Mouse (Mus musculus): Measurements from ENCODE around the gene Spc25.

The Spc25 gene

DNA sequence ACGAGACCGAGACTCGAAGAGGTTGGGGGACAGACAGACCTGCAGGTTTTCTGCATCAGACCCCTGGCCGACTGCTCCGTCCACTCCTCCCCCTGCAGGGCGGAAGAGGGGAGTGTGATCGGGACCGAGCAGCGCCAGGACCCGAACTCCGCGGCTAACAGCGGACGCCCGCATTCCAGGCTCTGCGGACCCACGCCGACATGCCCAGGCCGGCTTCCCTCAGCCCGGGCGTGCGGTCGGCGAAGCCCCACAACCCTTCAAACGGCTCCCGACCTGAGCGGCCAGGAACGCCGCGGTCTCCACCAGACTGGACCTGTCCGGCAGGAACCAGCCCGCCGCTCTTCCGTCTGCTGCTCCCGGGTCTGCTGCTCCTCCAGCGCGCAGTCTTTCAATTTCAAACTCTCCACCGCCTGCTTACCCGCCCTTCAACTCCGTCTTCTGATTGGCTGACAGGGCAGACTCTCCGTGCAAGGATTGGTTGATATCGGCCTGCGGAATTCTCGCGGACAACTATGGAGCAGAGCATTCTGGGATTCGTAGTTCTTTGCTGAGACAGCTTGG, at the start of gene Spc25:
TSS of gene Spc25 (minus strand) at position 404 of the 561 bp plus-strand sequence.
- DNase-seq (ENCODE audit: low spot score), result peak; percentile 97

DNA sequence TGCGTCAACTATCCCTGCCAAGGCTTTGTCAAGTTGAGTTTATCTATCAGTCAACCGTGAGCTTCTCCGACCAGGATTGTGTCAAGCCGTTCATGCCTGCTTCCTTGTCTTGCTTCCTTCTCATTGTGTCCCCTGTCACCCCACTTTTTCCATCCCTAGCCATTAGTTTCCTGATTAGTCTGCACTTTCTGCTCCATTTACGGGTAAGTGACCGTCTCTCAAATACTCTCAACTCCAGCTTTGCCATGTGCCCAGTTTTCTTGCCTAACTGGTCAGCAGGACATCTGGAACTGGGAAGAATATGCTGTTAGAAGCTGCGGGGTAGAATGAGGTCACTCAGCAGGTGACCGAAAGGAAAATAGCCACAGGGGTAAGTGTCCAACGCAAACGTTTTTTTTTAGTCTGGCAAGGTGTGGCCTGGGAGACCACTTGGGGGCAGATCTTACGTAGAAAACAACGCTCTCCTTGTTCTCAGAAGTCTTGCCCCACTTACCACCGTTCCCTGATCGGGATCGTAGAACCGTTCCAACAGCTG, 42.3 kb upstream of the Spc25 start:
- DNase-seq (ENCODE audit: low spot score), result no peak

DNA sequence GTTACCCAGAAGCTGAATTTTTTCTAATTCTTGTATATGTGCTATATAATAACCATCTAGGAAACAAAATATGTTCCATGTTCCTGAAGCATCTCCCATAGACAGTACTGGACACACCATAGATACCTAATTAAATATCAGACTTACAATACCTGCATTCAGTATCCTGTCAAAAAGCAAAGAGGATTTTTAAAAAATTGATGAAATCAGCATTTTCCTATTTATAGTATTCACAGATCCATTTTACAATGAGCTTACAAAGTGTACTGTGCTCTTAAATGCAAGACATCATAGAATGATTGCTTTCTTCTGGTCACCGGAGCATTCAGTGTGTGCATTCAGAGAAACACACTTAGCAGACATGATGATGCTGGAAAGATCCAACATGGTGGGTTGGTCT, 41.1 kb upstream of the Spc25 start:
- DNase-seq (ENCODE audit: low spot score), result no peak

DNA sequence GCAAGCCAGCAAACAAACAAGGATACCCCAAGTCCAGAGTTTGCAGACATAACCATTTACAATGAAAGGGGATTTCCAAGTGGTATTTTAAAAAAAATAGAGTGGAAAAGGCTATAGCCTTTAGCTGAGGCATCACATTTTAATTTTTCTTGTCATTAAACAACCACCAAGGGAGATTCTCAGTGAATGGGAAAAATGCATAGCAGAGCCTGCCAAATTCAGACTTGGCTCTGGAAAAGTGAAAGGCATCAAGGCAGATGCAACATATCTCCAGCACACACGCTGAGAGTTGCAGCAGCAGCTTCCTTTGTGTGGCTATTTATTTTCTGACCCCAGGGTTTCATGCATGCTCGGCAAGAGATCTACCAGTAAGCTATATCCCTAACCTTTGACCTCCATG, 38.9 kb upstream of the Spc25 start:
- peak; percentile 12 for DNase-seq (ENCODE audit: low spot score)

DNA sequence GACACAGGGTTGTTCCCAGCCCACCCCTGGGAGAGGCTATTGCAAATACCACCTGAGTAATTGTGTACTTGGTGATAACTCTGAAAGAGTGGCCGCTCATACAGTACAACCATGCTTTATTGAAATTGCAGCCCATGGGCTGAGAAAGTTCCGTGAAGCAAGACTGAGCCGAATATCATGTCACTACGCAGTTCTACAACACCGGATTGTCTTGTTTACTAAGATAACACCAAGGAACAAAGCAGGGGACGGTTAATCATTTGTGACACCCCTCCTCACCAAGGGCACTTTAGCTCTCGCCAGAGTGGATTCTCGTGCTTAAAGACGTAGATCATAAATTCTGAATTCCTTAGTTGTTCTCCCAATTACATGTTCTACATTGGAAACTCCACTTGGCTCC, 33.3 kb upstream of the Spc25 start:
- DNase-seq (ENCODE audit: low spot score), result no peak

DNA sequence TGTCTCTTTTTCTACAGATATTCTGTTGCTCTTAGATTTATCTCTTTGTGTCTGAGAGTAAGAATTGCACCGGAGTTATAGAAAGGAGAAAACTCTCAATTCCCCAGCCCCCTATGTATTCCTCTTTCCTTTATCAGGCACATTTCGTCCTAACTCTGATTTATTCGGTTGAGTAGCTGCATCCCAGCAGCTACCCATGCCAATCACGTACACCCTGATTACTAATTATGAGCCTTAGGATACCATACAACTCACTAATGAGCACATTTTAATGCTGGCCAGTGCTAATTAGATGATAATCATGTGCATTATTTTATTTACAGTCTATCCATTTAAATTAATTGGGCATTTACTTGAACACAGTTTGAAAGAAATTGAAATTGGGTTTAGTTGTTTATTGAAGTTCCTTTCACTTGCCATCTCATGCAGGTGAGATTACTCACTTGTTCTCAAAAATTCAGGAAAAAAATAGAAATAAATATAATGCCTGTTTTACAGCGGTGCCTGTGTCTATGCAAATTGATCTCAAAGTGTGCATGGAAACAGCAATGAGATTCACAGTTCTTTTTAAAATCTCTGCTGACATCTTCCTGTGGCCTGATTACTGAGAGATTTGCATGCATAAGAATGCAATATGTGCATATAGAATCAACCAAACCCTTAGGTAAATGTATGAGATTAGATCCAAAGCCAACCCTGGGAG, 29.1 kb upstream of the Spc25 start:
- DNase-seq (ENCODE audit: low spot score), result no peak

DNA sequence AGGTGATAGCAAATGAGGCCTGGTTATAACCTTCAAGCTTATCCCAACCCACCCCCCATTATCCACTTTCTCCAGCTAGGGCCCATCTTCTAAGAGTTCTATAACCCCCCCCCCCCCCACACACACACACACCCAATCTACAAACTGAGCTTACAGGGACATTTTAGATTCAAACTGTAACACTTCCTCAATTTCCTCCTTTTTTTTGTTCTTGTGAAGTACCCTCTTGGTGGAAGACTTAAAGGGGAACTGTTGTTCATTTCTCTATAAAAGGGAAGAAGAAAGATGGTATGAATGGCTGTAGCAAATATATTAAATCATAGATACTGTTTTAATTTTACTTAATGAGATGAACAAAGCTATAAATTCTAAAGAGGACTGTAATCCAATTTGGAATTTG, 26.1 kb upstream of the Spc25 start:
- DNase-seq (ENCODE audit: low spot score), result no peak

DNA sequence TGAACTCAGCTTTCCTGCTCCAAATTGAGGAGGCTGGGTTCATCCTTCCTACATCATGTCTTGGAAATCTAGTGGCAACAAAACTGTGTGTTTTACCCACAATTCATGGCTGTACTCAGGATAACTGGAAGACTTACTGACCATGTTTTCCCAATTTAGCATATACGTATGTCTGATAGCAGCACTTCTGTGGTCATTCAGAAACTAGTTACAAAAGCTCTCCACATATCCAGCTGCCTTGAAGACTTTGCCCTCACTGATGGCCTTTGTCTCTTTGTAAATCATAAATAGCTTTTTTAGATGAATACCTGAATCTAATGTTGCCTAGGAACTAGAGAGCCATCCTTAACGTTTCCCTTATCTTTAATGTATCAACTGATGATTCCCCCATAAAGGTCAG, 24.1 kb upstream of the Spc25 start:
- DNase-seq (ENCODE audit: low spot score), result no peak

DNA sequence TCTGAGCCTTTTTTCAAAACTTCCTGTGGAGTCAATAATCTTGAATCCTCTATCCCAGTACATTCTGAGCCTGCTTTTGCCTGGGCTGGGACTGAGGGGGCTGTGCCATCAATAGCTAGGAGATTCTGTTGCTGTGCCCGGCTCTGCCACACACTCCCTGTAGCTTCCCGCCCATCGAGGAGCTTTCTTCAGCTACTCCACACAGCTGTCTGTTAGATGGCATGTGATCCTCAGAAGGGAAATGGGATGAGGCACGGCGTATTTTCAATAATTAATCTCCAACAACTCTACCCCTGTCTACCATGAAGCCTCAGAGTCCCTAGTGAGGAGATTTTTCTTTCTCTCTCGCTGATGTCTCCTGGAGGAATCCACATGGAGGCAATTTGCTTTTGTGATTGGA, 22.6 kb upstream of the Spc25 start:
- no peak for DNase-seq (ENCODE audit: low spot score)

DNA sequence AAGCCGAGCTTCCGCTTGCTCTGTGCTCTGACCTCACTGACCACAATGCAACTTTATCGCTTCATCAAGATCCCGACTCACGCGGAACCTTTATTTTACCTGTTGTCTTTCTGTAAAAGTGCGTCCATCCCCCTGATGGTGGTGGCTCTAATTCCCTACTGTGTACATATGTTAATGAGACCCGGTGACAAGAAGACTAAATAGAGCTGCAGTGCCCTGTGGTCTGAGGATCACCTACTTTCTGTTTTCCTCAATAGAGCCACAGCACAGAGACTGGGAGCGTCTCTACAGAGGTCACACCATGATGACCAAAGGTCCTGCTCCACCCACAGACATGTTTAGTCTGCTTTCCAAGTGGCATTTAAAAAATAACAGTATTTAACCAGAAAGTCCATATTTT, 20.9 kb upstream of the Spc25 start:
- DNase-seq (ENCODE audit: low spot score), result no peak

DNA sequence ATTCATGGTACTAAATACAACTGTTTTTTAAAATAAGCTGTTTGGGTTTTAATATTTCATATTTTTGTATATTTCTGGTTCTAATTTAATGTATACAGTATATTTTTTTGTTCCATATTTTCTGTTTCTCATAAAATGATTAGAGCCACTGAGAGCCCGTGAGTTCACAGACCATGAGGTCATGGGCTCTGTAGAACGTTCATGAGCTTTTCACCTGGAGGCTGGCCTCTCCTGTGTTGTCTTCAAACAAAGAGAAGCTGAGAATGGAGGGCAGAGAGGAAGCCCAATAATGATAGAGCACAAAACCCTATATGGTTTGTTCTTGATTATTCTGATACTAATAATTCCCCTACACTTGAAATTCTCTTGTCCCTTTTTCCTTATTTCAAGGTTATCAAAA, 18.7 kb upstream of the Spc25 start:
- no peak for DNase-seq (ENCODE audit: low spot score)

DNA sequence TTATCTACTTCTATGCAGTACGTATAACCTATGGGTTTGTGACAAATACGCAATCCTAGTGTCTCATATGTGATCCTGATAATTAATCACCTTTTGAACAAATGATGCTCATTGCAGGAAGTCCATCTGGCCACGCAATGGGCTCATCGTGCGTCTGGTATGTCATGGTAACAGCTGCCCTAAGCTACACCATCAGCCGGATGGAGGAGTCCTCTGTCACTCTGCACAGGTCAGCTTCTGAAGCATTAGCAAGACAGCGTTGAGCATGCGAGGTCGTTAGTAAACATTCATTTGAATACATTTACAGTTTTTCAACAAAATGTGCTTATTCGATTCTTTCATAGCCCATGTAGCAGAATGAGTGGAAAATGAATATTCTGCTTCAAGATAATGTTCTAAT, 16.8 kb upstream of the Spc25 start:
- no peak for DNase-seq (ENCODE audit: low spot score)

DNA sequence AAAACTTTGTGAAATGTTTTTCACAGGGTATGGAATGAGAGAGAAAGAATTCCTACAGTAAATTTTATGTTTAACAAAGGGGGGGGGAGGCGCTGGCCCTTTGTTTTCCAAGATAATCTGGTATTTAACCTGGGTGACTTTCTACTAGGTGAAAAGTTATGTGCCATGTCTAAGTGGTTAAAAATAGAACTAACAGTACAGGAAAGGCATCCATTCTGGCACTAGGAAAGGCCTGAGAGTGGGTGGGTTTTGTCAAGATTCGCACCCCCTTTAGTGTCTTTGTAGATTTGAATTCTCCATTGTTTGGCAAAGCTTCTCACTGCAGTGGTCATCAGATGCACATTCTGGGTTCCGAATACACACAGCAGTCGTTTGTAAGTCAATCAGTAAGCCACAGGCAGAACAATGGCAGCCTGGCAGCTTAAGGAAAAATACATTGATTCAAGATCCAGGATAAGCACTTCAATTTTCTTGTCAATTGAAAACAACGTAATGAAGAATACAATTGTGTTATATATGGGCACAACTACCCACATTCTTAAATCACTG, 15.9 kb upstream of the Spc25 start:
- DNase-seq (ENCODE audit: low spot score), result no peak

DNA sequence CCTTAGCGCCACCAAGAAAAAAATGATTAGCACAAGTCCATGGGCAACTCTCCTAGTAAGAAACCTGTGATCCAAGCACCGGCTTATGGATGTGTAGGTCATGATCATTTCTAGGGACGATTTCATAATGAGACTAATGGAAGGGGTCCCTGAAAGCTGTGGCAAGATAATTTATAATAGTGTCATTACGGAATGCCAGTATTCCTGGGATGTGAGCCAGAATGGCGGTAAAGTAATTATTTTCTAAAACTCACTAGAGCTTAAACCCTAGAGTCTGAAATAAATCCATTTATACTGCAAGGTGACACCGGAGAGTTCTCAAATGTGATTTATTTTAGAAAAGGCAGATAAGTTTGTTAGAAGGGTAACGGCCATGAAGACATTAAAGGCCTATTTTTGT, 9.2 kb upstream of the Spc25 start:
- DNase-seq (ENCODE audit: low spot score), result no peak

DNA sequence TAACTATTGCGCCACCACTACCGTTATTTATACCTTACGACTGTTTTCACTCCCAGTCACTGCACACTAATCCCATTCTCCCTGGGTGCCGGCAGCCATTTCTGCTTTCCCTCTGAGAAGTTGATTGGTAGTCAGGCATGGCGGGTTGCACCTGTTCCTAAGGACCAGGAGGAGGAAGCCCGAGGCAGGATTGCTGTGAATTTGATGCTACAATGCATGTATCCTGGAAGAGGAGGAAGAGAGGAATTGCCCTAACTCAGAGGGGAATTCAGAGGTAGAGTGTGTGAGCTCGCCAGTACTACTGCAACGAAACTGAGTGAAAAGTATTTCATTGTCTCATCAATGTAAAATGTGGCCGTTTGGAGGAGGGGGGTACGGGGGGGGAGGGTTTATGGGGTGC, 6.7 kb upstream of the Spc25 start:
- DNase-seq (ENCODE audit: low spot score), result no peak

DNA sequence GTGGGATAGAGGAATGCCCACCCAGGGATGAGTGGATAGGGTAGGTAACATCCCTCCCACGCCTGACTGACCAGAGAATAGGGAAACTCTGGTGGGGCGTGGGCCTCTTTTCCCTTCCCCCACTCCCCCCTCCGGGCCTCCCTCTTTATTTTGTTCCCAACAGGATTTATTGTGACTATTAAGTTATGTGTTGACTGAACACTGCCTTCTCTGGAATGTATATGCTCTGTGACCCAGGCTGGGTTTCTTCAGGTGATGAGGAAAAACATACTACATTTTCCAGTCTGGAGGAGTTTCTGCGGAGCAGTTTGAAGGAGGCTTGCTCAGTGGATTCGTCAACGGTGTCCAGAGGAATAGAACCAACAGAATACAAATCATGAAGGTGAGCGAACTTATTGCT, 4.8 kb upstream of the Spc25 start, which contains the start of gene G6pc2:
TSS of gene G6pc2 (plus strand) at position 301 of the 400 bp plus-strand sequence.
- DNase-seq (ENCODE audit: low spot score), result no peak

DNA sequence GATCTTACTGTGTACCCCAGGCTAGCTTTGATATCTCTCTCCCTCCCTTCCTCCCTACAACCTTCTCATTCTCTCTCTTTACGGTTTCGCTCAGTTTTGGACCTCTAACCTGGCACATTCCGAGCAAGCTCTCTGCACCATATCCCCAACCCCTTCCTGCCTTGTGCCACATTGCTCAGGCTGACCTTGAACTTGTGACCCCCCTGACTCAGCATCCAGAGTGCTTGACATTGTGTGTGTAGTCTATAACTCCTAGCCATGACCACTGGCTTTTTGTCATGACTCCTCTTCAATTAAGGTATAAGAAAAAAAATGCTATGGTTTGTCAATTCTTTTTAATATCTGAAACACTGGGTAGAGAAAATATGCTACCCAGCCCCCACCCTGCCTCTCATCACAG, 3.7 kb upstream of the Spc25 start:
- DNase-seq (ENCODE audit: low spot score), result no peak

DNA sequence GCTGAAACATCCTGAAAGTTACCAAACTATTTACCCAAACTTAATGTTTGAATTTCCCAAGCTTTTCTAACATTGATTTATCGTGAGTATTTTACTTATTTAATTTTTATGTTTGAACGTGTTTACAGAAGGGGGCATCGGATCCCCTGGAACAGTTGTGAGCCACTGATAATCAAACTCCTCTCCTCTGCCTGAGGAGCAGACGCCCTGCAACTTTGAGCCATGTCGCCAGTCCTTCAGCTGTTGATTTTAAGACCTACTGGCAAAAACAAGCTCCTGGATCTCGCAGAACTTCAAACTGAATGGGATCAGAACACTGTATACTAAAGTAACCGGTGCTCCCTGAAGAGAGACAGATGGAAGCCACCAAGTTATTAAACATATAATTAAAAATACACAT, 529 bp upstream of the Spc25 start:
- no peak for DNase-seq (ENCODE audit: low spot score)

DNA sequence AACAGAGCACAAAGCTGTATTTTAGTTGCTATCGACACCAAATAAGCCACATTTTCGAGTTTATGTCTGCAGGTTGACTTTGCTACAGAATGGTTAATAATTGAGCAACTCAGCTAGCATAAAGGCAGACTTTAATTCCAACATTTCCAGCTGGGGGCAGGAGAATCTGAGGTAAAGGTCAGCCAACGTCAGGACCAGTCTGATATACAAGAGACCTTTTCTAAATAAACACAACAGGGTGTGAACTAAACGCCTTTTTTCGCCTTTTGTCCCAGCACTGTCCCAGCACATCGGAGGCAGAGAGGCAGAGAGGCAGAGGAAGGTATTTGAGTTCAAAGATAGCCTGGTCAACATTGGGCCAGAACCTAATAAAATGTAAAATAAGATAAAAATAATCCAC, 809 bp downstream of the Spc25 start:
- DNase-seq (ENCODE audit: low spot score), result no peak

DNA sequence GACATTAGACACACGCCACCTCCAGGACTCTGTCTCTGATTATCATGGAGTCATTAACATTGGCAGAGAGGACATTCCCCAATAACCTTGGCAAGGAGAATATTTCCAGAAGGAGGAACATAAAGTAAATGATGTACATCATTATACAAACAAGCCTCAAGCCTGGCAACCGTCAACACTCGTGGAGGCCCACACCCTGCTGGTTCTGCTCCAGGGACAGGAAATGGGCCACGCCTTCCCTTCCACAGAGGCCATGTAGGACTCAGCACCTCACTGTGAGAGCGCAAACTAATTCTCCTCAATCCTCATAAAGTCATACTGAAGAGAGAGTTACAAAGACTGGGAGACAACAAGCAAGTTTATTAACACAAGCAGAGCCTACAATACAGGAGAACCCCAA, 12.4 kb downstream of the Spc25 start:
- peak; percentile 4 for DNase-seq (ENCODE audit: low spot score)

DNA sequence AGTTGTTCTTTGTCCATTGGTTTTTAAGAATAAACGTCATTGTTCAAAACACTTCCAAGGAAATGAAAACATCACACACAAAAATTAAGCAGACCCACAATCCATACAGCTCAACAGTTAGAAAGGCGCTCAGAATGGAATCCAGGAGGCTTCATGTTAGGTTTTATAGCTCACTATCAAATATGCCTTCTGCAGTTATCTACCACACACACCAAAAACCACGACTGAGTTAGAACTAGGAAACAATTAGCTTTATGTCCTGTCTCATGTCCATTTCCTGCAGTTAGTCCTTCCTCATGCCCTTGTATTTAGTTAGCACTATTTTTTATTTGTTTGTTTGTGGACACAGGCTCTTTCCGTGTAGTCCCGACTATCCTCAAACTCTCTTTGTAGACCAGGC, 14.9 kb downstream of the Spc25 start:
- DNase-seq (ENCODE audit: low spot score), result no peak

DNA sequence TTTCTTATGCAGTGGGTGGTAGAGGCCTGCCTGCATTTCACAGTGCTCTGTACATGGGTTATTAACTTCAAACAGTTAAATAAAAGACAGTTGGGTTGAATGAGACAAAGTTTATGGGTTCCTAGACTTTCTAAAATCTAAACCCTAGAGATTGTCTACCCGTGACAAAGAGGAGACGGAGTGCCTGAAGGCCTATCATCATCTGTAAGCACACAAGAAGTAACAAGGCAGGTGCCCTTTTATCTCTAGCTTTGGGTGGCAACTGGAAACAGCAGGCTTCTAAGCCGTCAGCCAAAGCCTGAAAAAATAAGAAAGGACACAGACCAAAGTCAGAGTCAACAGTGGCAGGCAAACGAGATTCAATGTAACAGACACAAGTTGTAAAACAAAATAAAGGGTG, 16.8 kb downstream of the Spc25 start:
- DNase-seq (ENCODE audit: low spot score), result no peak

DNA sequence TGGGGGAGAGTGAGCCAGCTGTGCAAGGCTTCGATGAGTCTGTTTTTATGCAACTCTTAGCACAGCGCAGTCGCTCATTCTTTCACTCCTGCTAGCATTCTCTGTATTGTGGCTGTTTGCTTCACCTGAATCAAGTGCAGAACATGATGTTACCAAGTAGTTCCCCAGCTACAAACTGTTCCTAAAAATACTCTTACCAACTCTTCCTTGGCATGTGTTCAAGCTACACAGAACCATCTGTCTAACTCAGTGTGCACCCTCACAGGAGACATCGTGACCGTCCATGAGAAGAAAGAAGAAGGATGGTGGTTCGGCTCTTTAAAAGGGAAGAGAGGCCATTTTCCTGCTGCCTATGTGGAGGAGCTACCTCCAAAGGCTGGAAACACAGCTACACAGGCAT, 17.3 kb downstream of the Spc25 start:
- DNase-seq (ENCODE audit: low spot score), result no peak

DNA sequence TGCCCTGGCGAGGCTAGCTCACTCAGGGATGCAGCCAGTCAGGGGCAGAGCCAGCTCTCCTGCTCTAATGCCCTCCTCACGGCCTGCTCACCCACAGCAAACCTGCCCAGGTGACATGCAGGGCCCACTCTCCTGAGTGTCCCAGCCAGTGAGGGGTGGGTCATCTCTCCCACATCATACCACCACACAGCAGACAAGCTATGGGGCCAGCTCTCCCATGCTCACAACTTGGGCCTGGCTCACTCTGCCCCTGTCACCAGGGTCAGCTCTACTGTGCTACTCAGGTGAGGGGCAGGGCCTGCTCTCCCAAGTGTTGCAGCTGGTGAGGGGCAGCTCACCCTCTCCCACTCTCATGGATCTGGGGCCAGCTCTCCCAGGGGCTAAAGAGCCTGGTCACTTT, 18.0 kb downstream of the Spc25 start:
- DNase-seq (ENCODE audit: low spot score), result no peak
